Mouse (Mus musculus): ENCODE measurements around the gene Tob1. TPM values are rescaled to one million over a fixed set of nuclear protein-coding genes. Genes with fewer than 3 reads are reported as not detected.
A peak's percentile ranks its signal among the peaks of the same experiment; 100 is the strongest.

Gene Tob1
- 10 to 100 TPM; 38.2 to 48.1 (median 42.3) TPM for total RNA-seq (2022)

GRCm38 (mm10) chr11:94211124-94211603 is at the start of gene Tob1:
Gene Tob1, plus strand, starts transcription at chr11:94211454.
- DNase-seq (ENCODE audit: low spot score in 2 of 2) = peak; percentile 83 to 99

DNA sequence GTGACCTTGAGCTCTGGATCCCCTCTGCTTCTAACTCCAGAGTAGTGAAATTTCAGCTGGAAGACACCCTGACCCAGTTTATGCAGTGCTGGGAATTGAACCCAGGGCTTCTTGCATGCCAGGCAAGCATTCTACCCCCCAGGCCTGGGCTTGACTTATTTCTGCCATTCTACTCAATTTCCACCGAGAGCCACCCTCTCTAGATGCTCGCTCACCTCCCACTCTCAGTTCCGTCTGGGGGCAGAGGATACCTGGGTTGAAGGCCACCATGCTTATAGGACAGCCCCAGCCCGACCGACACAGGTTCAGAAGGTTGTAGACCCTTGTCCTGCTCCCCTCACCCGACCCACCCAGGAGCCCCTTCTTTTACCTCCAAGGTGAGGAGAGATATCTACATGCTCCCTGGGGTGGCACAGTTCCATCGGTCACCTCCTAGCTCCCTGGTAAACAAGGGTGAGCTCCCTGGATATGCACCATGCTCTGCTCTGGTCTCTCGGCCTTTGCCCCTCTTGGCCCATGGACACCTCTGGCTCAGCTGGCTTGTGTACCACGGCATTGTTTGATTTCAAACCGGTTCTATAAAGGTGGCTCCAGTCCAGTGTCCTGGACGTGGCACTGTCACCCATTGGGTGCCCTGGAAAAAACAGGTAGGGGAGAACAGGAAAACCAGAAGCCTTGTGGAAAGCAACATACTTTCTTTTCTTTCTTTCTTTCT is 49.2 kb upstream of the Tob1 start:
- DNase-seq (ENCODE audit: low spot score in 2 of 2) = no peak

GRCm38 (mm10) chr11:94163005-94163767 is 48.1 kb upstream of the Tob1 start:
- no peak for DNase-seq (ENCODE audit: low spot score in 2 of 2)

- no peak for DNase-seq (ENCODE audit: low spot score in 2 of 2)
Measured at GRCm38 (mm10) chr11:94165745-94166144, 45.5 kb upstream of the Tob1 start.

GRCm38 (mm10) chr11:94168238-94168637 is 43.0 kb upstream of the Tob1 start:
- no peak for DNase-seq (ENCODE audit: low spot score in 2 of 2)

GRCm38 (mm10) chr11:94169596-94169995 is 41.7 kb upstream of the Tob1 start:
- no peak for DNase-seq (ENCODE audit: low spot score in 2 of 2)

DNA sequence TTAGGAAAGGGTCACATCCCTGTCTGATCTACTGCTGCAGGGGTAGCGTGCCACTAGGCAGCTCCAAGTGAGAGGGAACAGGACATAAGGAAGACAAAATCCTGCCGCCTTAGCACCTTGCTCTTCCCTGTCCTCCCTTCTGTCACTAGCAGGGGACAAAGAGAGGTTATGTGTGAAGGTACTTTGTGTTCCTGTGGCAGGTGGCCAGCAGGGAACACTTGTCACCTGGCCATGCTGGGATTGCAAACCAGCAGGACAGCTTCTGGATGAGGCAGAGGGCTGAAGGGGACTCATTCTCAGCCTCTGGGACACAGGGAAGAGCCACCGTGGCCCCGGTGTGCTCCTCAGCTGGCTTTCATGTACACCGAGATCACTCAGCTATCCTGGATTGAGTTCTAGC is 39.6 kb upstream of the Tob1 start:
- DNase-seq (ENCODE audit: low spot score in 2 of 2) = no peak

DNA sequence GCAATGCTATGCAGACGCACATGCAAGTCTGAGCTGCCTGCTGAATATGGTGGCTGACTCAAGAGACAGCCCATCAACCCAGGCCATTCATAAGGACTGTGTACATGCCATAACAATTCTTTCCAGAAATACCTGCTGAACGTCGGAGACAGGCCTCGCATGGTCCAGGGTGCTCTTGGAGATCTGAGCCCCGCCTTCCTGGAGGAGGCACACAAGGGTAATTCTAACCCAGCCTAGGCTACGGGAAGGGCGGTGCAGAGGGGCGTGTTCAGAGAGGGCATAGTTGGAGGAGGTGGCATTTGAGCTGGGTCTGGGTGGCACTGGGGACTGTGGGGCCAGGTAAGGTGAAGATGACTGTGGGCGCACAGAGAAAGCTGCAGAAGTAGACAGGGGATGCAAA is 39.1 kb upstream of the Tob1 start:
- no peak for DNase-seq (ENCODE audit: low spot score in 2 of 2)

- no peak for DNase-seq (ENCODE audit: low spot score in 2 of 2)
Measured at GRCm38 (mm10) chr11:94173726-94174146, 37.5 kb upstream of the Tob1 start.

DNA sequence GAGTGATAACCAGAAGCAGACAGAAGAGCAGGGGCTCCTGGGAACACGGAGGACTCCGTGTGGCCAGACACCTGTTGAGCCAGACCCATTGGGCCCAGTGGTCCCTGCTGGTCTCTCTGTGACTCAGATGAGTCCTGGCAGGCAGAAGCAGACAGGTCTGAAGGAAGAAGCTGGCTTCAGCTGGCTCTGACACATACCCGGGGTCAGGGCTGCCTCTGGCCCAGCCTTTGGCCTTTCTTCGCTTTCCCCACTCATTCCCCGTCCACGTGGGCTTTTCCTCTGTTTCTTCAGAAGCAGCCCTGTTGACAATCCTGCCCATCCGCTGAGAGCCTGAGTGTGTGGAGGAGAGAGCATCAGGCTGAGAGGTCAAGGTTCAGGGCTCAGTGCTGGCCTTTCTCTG is 36.0 kb upstream of the Tob1 start:
- no peak for DNase-seq (ENCODE audit: low spot score in 2 of 2)

GRCm38 (mm10) chr11:94175694-94176093 is 35.6 kb upstream of the Tob1 start:
- no peak for DNase-seq (ENCODE audit: low spot score in 2 of 2)

- DNase-seq (ENCODE audit: low spot score in 2 of 2) = no peak
Measured at GRCm38 (mm10) chr11:94177841-94178585, 33.2 kb upstream of the Tob1 start.

DNA sequence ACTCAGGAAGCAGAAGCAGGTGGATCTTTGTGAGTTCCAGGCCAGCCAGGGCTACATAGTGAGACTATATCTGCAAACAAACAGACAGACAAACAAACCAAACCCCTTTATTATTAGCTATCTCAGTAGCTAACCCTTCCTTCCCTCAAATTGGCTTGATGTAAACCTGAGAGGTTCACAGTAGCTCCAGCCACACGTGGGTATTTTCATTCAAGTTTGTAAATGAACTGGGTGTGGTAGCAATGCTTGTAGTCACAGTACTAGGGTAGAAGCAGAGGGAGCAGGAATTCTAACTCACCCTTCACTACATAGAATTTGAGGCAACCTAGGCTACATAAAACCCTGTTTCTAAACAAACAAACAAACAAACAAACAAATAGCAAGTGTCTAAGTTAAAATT is 31.5 kb upstream of the Tob1 start:
- no peak for DNase-seq (ENCODE audit: low spot score in 2 of 2)

DNA sequence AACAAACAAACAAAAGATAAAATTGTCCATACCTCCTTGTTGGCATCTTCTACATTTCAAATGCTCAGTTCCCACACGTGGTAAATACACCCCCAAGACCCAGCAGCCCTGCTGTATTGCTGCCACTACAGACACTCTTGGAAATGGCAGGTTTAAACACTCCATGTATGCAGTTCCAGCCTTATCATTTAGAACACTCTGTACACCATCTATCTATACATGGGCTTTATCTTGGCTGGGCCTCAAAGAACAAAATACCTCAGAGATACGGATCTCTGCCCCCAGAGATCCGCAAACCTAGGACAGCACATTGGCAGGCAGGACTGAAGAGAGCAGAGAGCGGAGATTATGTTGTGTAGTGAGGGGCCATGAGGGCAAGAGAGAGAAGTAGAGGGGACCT is 31.1 kb upstream of the Tob1 start:
- DNase-seq (ENCODE audit: low spot score in 2 of 2) = no peak

GRCm38 (mm10) chr11:94181694-94182093 is 29.6 kb upstream of the Tob1 start:
- no peak for DNase-seq (ENCODE audit: low spot score in 2 of 2)

DNA sequence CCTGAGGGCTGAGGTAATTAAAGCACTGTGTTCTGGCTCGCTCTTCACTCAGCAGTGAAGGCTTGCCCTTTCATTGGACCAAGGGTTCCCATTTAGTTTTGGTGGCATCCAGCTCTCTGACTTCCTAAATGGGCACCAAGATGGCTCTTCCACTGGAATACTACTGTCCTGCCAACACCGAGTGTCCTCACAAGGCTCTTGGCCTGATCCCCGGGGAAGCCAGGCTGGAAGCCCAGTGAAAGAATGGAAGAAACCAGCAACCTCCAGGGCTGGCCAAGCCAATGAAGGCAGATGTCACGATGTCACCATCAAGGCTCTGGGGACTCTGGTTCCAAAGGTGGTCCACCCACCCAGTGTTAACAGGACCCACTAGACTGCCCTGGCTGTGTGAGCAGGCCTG is 28.5 kb upstream of the Tob1 start:
- DNase-seq (ENCODE audit: low spot score in 2 of 2) = no peak

DNA sequence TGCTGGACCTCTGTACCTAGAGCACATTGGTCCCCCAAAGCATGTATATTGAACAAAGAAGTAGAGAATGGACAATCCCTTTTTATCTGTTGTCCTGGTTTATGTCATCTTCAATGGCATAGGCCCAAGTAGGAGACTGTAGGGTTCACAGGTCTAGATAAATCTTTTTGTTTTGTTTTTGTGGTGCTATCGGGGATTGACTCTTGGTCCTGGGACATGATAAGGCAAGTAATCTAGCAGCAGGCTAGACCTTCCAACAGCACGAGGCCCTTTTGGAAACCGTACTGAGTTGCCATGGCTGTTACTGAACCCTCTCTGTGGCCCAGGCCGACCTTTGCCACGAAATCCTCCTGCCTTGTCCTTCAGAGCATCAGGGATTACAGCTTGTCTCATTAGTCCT is 28.1 kb upstream of the Tob1 start:
- no peak for DNase-seq (ENCODE audit: low spot score in 2 of 2)

DNA sequence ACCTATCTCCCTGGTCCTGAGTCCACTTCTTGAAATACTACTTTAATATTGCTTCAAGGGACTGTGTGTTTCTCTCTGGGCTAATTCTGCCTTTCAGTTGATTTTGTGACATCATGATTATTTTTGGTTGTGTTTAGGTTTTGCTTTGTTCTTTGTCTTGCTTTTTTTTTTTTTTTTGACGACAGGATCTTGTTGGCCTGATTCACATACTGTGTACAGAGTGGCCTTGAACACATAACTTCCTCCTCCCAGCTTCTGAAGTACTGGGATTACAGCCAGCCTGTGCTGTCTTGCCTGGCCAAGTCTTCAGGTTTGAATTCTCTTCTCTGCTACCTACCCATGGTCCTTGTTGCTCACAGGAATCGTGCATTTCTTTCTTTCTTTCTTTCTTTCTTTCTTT is 27.6 kb upstream of the Tob1 start:
- no peak for DNase-seq (ENCODE audit: low spot score in 2 of 2)

DNA sequence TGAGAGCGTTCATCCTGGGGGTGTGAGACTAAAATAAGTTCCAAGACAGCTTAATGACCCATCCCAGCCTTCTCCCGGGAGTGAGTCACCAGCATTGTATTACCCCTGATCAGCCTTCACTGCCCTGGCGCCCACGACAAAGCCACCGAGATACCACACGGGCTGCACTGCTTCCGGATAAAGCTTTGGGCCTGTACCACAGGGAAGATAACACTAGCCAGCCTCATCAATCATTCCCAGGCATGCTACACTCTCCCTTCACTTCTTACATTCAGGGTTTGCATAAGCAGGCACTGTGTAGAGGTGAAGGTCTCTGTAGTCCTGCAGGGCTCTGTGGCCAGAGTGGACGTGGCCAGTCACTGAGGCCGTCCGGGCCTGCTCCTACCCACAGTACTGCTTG is 21.7 kb upstream of the Tob1 start:
- DNase-seq (ENCODE audit: low spot score in 2 of 2) = no peak

DNA sequence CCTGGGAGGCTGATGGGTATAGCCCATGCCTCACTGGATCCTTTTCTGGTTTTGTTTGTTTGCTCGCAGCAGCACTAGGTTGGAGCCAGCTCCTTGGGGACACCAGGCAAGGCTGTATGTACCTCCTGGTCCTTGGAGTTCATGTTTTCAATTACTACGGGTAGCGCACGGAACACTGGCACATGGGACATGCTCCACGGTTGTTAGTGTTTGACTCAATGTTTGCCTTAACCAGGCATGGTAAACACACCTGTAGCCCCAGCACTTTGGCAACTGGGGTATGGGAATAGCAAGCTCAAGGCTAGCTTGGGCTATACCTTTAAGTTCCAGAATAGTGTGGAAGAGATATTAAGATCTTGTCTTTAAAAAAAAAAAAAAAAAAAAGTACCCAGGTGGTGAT is 20.6 kb upstream of the Tob1 start:
- no peak for DNase-seq (ENCODE audit: low spot score in 2 of 2)

- no peak for DNase-seq (ENCODE audit: low spot score in 2 of 2)
Measured at GRCm38 (mm10) chr11:94193109-94193508, 18.1 kb upstream of the Tob1 start.

DNA sequence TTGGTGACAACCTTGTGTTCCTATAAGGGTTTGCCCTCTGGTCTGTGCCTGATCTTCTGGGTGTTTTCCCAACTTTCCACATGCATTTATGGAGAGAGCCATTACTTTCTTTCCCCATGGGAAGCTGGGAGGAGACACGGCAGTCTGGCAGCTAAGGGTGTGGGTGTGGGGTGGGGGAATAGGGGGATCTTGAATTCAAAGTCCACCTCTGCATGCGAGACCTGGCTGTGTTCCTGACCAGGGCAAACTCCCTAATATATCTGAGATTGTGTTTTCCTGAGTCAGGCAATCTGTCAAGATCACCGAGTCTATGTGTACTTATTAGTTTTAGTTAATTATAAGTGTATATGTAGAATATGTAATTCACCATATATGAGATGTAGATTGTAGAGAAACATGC is 14.9 kb upstream of the Tob1 start:
- no peak for DNase-seq (ENCODE audit: low spot score in 2 of 2)

Measured in left cerebral cortex, adult 8-10 months (tissue).